Mouse (Mus musculus) megakaryocyte progenitor cell, adult 5-6 weeks (primary cell): Measurements from ENCODE around the gene Emc9. TPM values are rescaled to one million over a fixed set of nuclear protein-coding genes. Genes with fewer than 3 reads are reported as not detected.

Experiments
- total RNA-seq, 2 experiments: library from RNA; stranded (forward) in 1 of 2; stranded (reverse) in 1 of 2; fragments of 157-497, 149-512 nt in 1 of 2; fragments of 200-1000 nt in 1 of 2; gene quantifications; 2 replicates each; pipeline versions ENCODE4 v1.2.3 to v1.2.4; 2015 to 2017

Emc9 gene
- total RNA-seq, 2 experiments from 2014 or later, result 5.5 to 6.9 TPM

Other genes starting within 250 kb of the Emc9 start
Only the 30 nearest of the 31 such genes appear.
- 38.9 and 48.0 TPM in 2 replicates for gene Dhrs4, start 106.5 kb downstream of the Emc9 start, total RNA-seq (2015)
- gene Dhrs4, start 106.5 kb downstream of the Emc9 start, total RNA-seq (2017), result 58.8 and 67.3 TPM in 2 replicates
- gene Carmil3, start 94.7 kb downstream of the Emc9 start, total RNA-seq (2015), result 0.05 and 0.15 TPM in 2 replicates
- not detected in 2 replicates for gene Carmil3, start 94.7 kb downstream of the Emc9 start, total RNA-seq (2017)
- gene Cpne6, start 74.9 kb downstream of the Emc9 start, total RNA-seq (2015), result not detected in 2 replicates
- gene Cpne6, start 74.9 kb downstream of the Emc9 start, total RNA-seq (2017), result not detected in 2 replicates
- not detected in 2 replicates for gene Nrl, start 60.3 kb downstream of the Emc9 start, total RNA-seq (2015)
- not detected in 2 replicates for gene Nrl, start 60.3 kb downstream of the Emc9 start, total RNA-seq (2017)
- gene Pck2, start 45.0 kb downstream of the Emc9 start, total RNA-seq (2015), result 17.6 and 18.9 TPM in 2 replicates
- gene Pck2, start 45.0 kb downstream of the Emc9 start, total RNA-seq (2017), result 32.5 and 44.3 TPM in 2 replicates
- gene Dcaf11, start 25.3 kb downstream of the Emc9 start, total RNA-seq (2015), result 32.6 and 45.9 TPM in 2 replicates
- gene Dcaf11, start 25.3 kb downstream of the Emc9 start, total RNA-seq (2017), result 61.1 and 69.1 TPM in 2 replicates
- gene A730061H03Rik, start 24.9 kb downstream of the Emc9 start, total RNA-seq (2015), result 1.5 and 4.6 TPM in 2 replicates
- 3.3 and 8.2 TPM in 2 replicates for gene A730061H03Rik, start 24.9 kb downstream of the Emc9 start, total RNA-seq (2017)
- 0.81 TPM in 1 of 2 replicates, not detected in the other for gene Fitm1, start 9.7 kb downstream of the Emc9 start, total RNA-seq (2015)
- gene Fitm1, start 9.7 kb downstream of the Emc9 start, total RNA-seq (2017), result 0.20 and 1.00 TPM in 2 replicates
- 899 and 931 TPM in 2 replicates for gene Psme1, start 7.2 kb downstream of the Emc9 start, total RNA-seq (2015)
- 334 and 421 TPM in 2 replicates for gene Psme1, start 7.2 kb downstream of the Emc9 start, total RNA-seq (2017)
- gene Psme2, start 5.8 kb upstream of the Emc9 start, total RNA-seq (2015), result 374 and 388 TPM in 2 replicates
- 269 and 370 TPM in 2 replicates for gene Psme2, start 5.8 kb upstream of the Emc9 start, total RNA-seq (2017)
- 23.5 and 34.4 TPM in 2 replicates for gene Rnf31, start 6.4 kb upstream of the Emc9 start, total RNA-seq (2015)
- gene Rnf31, start 6.4 kb upstream of the Emc9 start, total RNA-seq (2017), result 10.5 and 11.3 TPM in 2 replicates
- gene Irf9, start 18.3 kb upstream of the Emc9 start, total RNA-seq (2015), result 20.6 and 24.8 TPM in 2 replicates
- gene Irf9, start 18.3 kb upstream of the Emc9 start, total RNA-seq (2017), result 28.2 and 31.3 TPM in 2 replicates
- 3.5 and 9.5 TPM in 2 replicates for gene Rec8, start 32.7 kb upstream of the Emc9 start, total RNA-seq (2015)
- gene Rec8, start 32.7 kb upstream of the Emc9 start, total RNA-seq (2017), result 0.87 and 4.6 TPM in 2 replicates
- gene Ipo4, start 50.7 kb upstream of the Emc9 start, total RNA-seq (2015), result 28.3 and 31.0 TPM in 2 replicates
- gene Ipo4, start 50.7 kb upstream of the Emc9 start, total RNA-seq (2017), result 12.6 and 19.2 TPM in 2 replicates
- gene Gm49378, start 52.6 kb upstream of the Emc9 start, total RNA-seq (2015), result 6.7 and 8.5 TPM in 2 replicates
- 1.5 and 4.9 TPM in 2 replicates for gene Gm49378, start 52.6 kb upstream of the Emc9 start, total RNA-seq (2017)
- gene Tm9sf1, start 58.5 kb upstream of the Emc9 start, total RNA-seq (2015), result 35.8 and 39.1 TPM in 2 replicates
- gene Tm9sf1, start 58.5 kb upstream of the Emc9 start, total RNA-seq (2017), result 47.3 and 56.1 TPM in 2 replicates
- gene Tssk4, start 64.9 kb upstream of the Emc9 start, total RNA-seq (2015), result 0.37 and 0.62 TPM in 2 replicates
- 0.08 and 0.88 TPM in 2 replicates for gene Tssk4, start 64.9 kb upstream of the Emc9 start, total RNA-seq (2017)
- gene Mdp1, start 75.2 kb upstream of the Emc9 start, total RNA-seq (2015), result 19.3 and 21.4 TPM in 2 replicates
- 21.7 and 22.4 TPM in 2 replicates for gene Mdp1, start 75.2 kb upstream of the Emc9 start, total RNA-seq (2017)
- 29.4 and 36.0 TPM in 2 replicates for gene Gmpr2, start 86.6 kb upstream of the Emc9 start, total RNA-seq (2015)
- 38.1 and 39.5 TPM in 2 replicates for gene Gmpr2, start 86.6 kb upstream of the Emc9 start, total RNA-seq (2017)
- gene Nedd8, start 86.8 kb upstream of the Emc9 start, total RNA-seq (2015), result 491 and 506 TPM in 2 replicates
- gene Nedd8, start 86.8 kb upstream of the Emc9 start, total RNA-seq (2017), result 258 and 288 TPM in 2 replicates
- gene Tinf2, start 96.5 kb upstream of the Emc9 start, total RNA-seq (2015), result 19.4 and 23.1 TPM in 2 replicates
- gene Tinf2, start 96.5 kb upstream of the Emc9 start, total RNA-seq (2017), result 17.7 and 26.3 TPM in 2 replicates
- 0.35 and 0.61 TPM in 2 replicates for gene Tgm1, start 128.6 kb upstream of the Emc9 start, total RNA-seq (2015)
- 0.20 and 1.1 TPM in 2 replicates for gene Tgm1, start 128.6 kb upstream of the Emc9 start, total RNA-seq (2017)
- gene Rabggta, start 137.0 kb upstream of the Emc9 start, total RNA-seq (2015), result 8.7 and 14.0 TPM in 2 replicates
- 12.6 and 14.0 TPM in 2 replicates for gene Rabggta, start 137.0 kb upstream of the Emc9 start, total RNA-seq (2017)
- 45.7 and 50.9 TPM in 2 replicates for gene Dhrs1, start 160.4 kb upstream of the Emc9 start, total RNA-seq (2015)
- 11.5 and 30.2 TPM in 2 replicates for gene Dhrs1, start 160.4 kb upstream of the Emc9 start, total RNA-seq (2017)
- gene Nop9, start 160.4 kb upstream of the Emc9 start, total RNA-seq (2015), result 25.6 and 26.5 TPM in 2 replicates
- gene Nop9, start 160.4 kb upstream of the Emc9 start, total RNA-seq (2017), result 27.8 and 32.2 TPM in 2 replicates
- 0.20 and 0.77 TPM in 2 replicates for gene Cideb, start 173.2 kb upstream of the Emc9 start, total RNA-seq (2015)
- gene Cideb, start 173.2 kb upstream of the Emc9 start, total RNA-seq (2017), result 0.51 TPM in 1 of 2 replicates, not detected in the other
- gene Ltb4r2, start 176.1 kb upstream of the Emc9 start, total RNA-seq (2015), result 0.39 and 0.44 TPM in 2 replicates
- 0.47 and 0.62 TPM in 2 replicates for gene Ltb4r2, start 176.1 kb upstream of the Emc9 start, total RNA-seq (2017)
- gene Ltb4r1, start 180.7 kb upstream of the Emc9 start, total RNA-seq (2015), result 18.5 and 19.9 TPM in 2 replicates
- 31.4 and 42.4 TPM in 2 replicates for gene Ltb4r1, start 180.7 kb upstream of the Emc9 start, total RNA-seq (2017)
- 0.05 TPM in 1 of 2 replicates, not detected in the other for gene Adcy4, start 198.8 kb upstream of the Emc9 start, total RNA-seq (2015)
- gene Adcy4, start 198.8 kb upstream of the Emc9 start, total RNA-seq (2017), result not detected in 2 replicates
- 116 and 152 TPM in 2 replicates for gene Ripk3, start 203.6 kb upstream of the Emc9 start, total RNA-seq (2015)
- 25.3 and 49.9 TPM in 2 replicates for gene Ripk3, start 203.6 kb upstream of the Emc9 start, total RNA-seq (2017)